Mouse (Mus musculus) intestine, postnatal 0 days (tissue): ENCODE results near the gene Gramd1b. TPM values are rescaled to one million over a fixed set of nuclear protein-coding genes. Genes with fewer than 3 reads are reported as not detected.

Experiments
- ATAC-seq: fragments of 200-750 bp; cut with Nextera tagmentation; 2 replicates; pipeline ENCODE4 v1.8.0; 2017; ENCODE audit warnings: mild to moderate bottlenecking, moderate TSS enrichment, moderate library complexity
- H3K27ac ChIP-seq: fragments of 300-500 bp; sonication (generic); 2 replicates; pipeline ENCODE4 v1.5.1; 2014; ENCODE audit warnings: mild to moderate bottlenecking, low read depth, low read length, moderate library complexity
- H3K27me3 ChIP-seq: fragments of 300-500 bp; sonication (generic); replicated peaks from 2 replicates; pipeline ENCODE4 v1.6.1; 2014; ENCODE audit warnings: low read length, mixed read lengths; ENCODE audit not compliant: control insufficient read depth, insufficient read depth
- H3K36me3 ChIP-seq: fragments of 300-500 bp; sonication (generic); 2 replicates; pipeline ENCODE4 v1.6.1; 2014; ENCODE audit warnings: mild to moderate bottlenecking, moderate library complexity; ENCODE audit not compliant: control insufficient read depth, insufficient read depth
- H3K4me1 ChIP-seq: fragments of 300-500 bp; sonication (generic); replicated peaks from 2 replicates; pipeline ENCODE4 v1.6.1; 2014; ENCODE audit warnings: antibody characterized with exemption, low read length, mixed read lengths; ENCODE audit not compliant: control insufficient read depth, insufficient read depth
- H3K4me2 ChIP-seq: fragments of 300-500 bp; sonication (generic); replicated peaks from 2 replicates; pipeline ENCODE4 v1.6.1; 2014; ENCODE audit warnings: low read depth, mild to moderate bottlenecking, moderate library complexity
- H3K4me3 ChIP-seq: fragments of 300-500 bp; sonication (generic); 2 replicates; pipeline ENCODE4 v1.5.1; 2014; ENCODE audit warnings: low read depth, low read length
- H3K9ac ChIP-seq: fragments of 300-500 bp; sonication (generic); 2 replicates; pipeline ENCODE4 v1.6.1; 2014; ENCODE audit warnings: mild to moderate bottlenecking, low read depth, low read length
- H3K9me3 ChIP-seq: fragments of 300-500 bp; sonication (generic); 2 replicates; pipeline ENCODE4 v1.6.1; 2016; ENCODE audit warnings: mixed run types; ENCODE audit not compliant: control insufficient read depth
- CTCF ChIP-seq: sonication (generic); IDR thresholded peaks from 2 replicates; pipeline ENCODE4 v1.5.1; 2016; ENCODE audit warnings: low read depth, mild to moderate bottlenecking, control low read depth, antibody characterized with exemption, moderate library complexity
- WGBS: fragments of 180-500 bp; shearing (Covaris S2); extraction: QIAGEN DNeasy Blood & Tissue Kit; methylation state at CpG from one replicate; pipeline ENCODE4 v1.1.7; 2014; 5-methylcytosine and 5-hydroxymethylcytosine counted together
- polyA plus RNA-seq: library from polyadenylated mRNA; unstranded; fragments of >200 nt; fragmentation: Nextera tagmentation; extraction: Ambion mirVana; gene quantifications from 2 replicates; pipeline ENCODE4 v1.2.1, GENCODE M21; 2015

Gene Gramd1b
- polyA plus RNA-seq, 1 experiment from 2014 or later, result 15.2 TPM

GRCm38 (mm10) chr9:40414904-40415766 lies 116.0 kb downstream of the Gramd1b start:
- H3K27me3 ChIP-seq, result no peaks in the 10 kb centered on the region
- H3K4me3 ChIP-seq, result peak overlapping the region; percentile 64
- peak overlapping the region; percentile 53 for H3K9ac ChIP-seq
- WGBS, result 31% methylated on average over 18 of the region's 18 CpGs
- H3K27ac ChIP-seq, result peak overlapping the region; percentile 21
- no peaks in the 10 kb centered on the region for H3K4me1 ChIP-seq
- peak overlapping the region; percentile 94 for H3K4me2 ChIP-seq
- ATAC-seq, result peak; percentile 57
- no peaks in the 10 kb centered on the region for H3K9me3 ChIP-seq
- peak; percentile 91 for TF ChIP-seq CTCF
- no peaks in the 10 kb centered on the region for H3K36me3 ChIP-seq

GRCm38 (mm10) chr9:40414498-40414903 lies 116.7 kb downstream of the Gramd1b start:
- TF ChIP-seq CTCF, result no peak
- peak overlapping the region; percentile 64 for H3K4me3 ChIP-seq
- no peaks in the 10 kb centered on the region for H3K36me3 ChIP-seq
- H3K9me3 ChIP-seq, result no peaks in the 10 kb centered on the region
- 4% methylated on average over 15 of the region's 15 CpGs for WGBS
- peak overlapping the region; percentile 94 for H3K4me2 ChIP-seq
- H3K27me3 ChIP-seq, result no peaks in the 10 kb centered on the region
- H3K27ac ChIP-seq, result peak overlapping the region; percentile 21; the same call in 1 of the 2 replicates
- peak; percentile 65 for ATAC-seq
- no peaks in the 10 kb centered on the region for H3K4me1 ChIP-seq
- peak overlapping the region; percentile 53 for H3K9ac ChIP-seq

GRCm38 (mm10) chr9:40413601-40414000 lies 117.6 kb downstream of the Gramd1b start:
- Histone ChIP-seq H3K27me3 (no peaks in the 10 kb centered on the region), H3K4me2 (no peak overlapping the region), H3K4me3 (no peak overlapping the region), H3K4me1 (no peaks in the 10 kb centered on the region), H3K9me3 (no peaks in the 10 kb centered on the region), H3K9ac (no peak overlapping the region), H3K27ac (no peak overlapping the region), H3K36me3 (no peaks in the 10 kb centered on the region)
- WGBS, result 75% methylated on average over 4 of the region's 4 CpGs
- no peak for TF ChIP-seq CTCF
- no peak for ATAC-seq

- Histone ChIP-seq H3K4me2 (no peak overlapping the region), H3K9ac (no peak overlapping the region), H3K4me3 (no peak overlapping the region), H3K27ac (no peak overlapping the region), H3K4me1 (no peaks in the 10 kb centered on the region), H3K36me3 (no peaks in the 10 kb centered on the region), H3K9me3 (no peaks in the 10 kb centered on the region), H3K27me3 (no peaks in the 10 kb centered on the region)
- ATAC-seq, result no peak
- 90% methylated on average over 14 of the region's 14 CpGs for WGBS
- no peak for TF ChIP-seq CTCF
These were observed 118.3 kb downstream of the Gramd1b start for GRCm38 (mm10) chr9:40412931-40413330.

- TF ChIP-seq CTCF, result no peak
- no peaks in the 10 kb centered on the region for H3K27me3 ChIP-seq
- H3K9me3 ChIP-seq, result no peaks in the 10 kb centered on the region
- no peak overlapping the region for H3K27ac ChIP-seq
- H3K4me2 ChIP-seq, result no peak overlapping the region
- H3K4me1 ChIP-seq, result no peaks in the 10 kb centered on the region
- ATAC-seq, result no peak
- H3K36me3 ChIP-seq, result no peaks in the 10 kb centered on the region
- WGBS, result 82% methylated on average over 4 of the region's 4 CpGs
- no peak overlapping the region for H3K4me3 ChIP-seq
- no peak overlapping the region for H3K9ac ChIP-seq
These were observed 118.9 kb downstream of the Gramd1b start for GRCm38 (mm10) chr9:40412246-40412645.

- Histone ChIP-seq H3K27ac (no peak overlapping the region), H3K4me3 (no peak overlapping the region), H3K36me3 (no peaks in the 10 kb centered on the region), H3K9me3 (no peaks in the 10 kb centered on the region), H3K27me3 (no peaks in the 10 kb centered on the region), H3K4me2 (no peak overlapping the region), H3K9ac (no peak overlapping the region), H3K4me1 (no peaks in the 10 kb centered on the region)
- ATAC-seq, result no peak
- 95% methylated on average over 3 of the region's 3 CpGs for WGBS
- no peak for TF ChIP-seq CTCF
These were observed 120.3 kb downstream of the Gramd1b start for GRCm38 (mm10) chr9:40410895-40411294.
